Mouse (Mus musculus): ENCODE results near the gene Zfp729a.

The Zfp729a gene

DNA sequence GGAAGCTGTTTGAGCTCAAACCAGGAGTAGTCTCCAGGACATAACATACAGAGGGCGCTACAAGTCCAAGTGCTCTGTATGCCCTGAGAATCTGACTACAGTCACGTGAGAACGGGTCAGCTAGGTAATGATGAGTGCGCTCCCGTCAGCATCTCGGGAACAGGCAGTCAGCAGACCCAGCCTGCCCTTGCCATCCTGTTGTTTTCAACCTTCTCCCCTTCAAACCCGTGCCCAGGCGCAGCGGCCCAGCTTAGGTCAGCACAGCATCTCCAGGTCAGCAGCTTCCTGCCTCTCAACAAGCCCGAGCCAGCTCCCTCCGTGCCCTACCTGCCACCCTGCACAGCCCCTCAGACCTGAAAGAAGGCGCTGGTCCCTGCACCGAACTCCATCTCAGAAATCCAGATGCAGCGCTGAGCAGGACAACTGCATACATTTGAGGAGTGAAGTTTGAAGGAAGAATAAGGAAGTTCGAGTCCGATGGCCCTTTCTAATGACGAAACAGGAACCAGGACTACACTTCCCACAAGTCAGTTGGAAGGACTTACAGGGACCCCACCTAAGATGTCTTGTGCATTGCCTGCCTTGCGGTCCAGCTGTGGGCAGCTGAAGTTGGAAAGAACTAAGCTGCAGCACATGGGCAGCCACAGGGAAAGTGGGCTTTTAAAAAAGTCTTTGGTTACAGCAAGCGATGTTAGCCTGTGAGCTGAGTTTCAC, at the start of gene Zfp729a, which contains the start of gene Gm49345:
Gene Zfp729a (minus strand): TSS at position 498 of the 714 bp plus-strand sequence.
Gene Gm49345 (minus strand): TSS at position 476 of the 714 bp plus-strand sequence.
- in situ Hi-C loops (cut with MboI; ENCODE audit: low pct_unique_long_range_greater_than_20kb in 1 of 2, low sequenced_read_pairs in 2 of 2, unreplicated experiment in 1 of 2) = loop anchor here in 1 of 2 experiments (10.0 kb wide), 1 partner anchor 47 kb away; the partner anchor contains the start of gene Zfp738

DNA sequence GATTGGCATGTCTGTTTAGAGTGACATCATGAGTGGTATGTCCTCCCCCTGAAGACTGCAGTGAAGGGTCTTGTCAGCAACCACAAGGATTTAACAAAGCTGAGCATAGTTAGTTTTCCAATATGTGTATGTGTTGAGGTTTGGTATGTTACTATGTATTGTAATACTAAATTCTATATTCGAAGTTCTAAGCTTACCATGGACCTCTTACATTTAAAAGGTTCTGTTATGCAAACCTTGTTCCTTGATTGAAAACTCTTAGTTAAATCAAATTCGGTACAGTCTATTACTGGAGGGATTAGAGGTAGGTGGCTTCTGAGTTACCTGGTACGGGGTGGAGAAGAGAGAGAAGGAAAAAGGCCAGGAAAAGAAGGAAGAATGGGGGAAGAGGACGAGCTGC, 49.4 kb upstream of the Zfp729a start, which contains the start of gene Zfp738:
Gene Zfp738 (minus strand): TSS at position 101 of the 400 bp plus-strand sequence.
- in situ Hi-C loops (cut with MboI; ENCODE audit: low pct_unique_long_range_greater_than_20kb in 1 of 2, low sequenced_read_pairs in 2 of 2, unreplicated experiment in 1 of 2) = loop anchor here in 1 of 2 experiments (10.0 kb wide), 1 partner anchor 52 kb away; the partner anchor contains the start of genes Gm49345 and Zfp729a

- in situ Hi-C loops (cut with MboI; ENCODE audit: low pct_unique_long_range_greater_than_20kb in 1 of 2, low sequenced_read_pairs in 2 of 2, unreplicated experiment in 1 of 2) = loop anchor here in 1 of 2 experiments (10.0 kb wide), 1 partner anchor 49 kb away; the partner anchor contains the start of genes Gm49345 and Zfp729a
Observed at GRCm38 (mm10) chr13:67683841-67684240, 46.2 kb upstream of the Zfp729a start.

DNA sequence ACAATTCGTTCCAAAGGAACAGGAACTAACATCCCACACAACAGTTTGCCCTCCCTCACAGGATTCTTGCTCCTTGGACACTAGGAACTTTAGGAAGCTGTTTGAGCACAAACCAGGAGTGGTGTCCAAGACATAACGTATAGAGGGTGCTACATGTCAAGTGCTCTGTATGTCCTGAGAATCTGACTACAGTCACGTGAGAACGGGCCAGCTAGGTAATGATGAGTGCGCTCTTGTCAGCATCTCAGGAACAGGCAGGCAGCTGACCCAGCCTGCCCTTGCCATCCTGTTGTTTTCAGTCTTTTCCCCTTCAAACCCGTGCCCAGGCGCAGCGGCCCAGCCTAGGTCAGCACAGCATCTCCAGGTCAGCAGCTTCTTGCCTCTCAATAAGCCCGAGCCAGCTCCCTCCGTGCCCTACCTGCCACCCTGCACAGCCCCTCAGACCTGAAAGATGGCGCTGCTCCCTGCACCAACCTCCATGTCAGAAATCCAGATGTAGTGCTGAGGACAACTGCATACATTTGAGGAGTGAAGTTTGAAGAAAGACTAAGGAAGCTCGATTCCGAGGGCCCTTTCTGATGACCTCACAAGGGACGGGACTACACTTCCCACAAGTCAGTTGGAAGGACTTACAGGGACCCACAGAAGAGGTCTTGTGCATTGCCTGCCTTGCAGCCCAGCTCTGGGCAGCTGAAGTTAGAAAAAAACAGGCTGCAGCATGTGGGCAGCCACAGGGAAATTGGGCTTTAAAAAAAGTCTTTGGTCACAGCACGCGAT, 45.6 kb upstream of the Zfp729a start:
- in situ Hi-C loops (cut with MboI; ENCODE audit: low pct_unique_long_range_greater_than_20kb in 1 of 2, low sequenced_read_pairs in 2 of 2, unreplicated experiment in 1 of 2) = loop anchor here in 1 of 2 experiments (10.0 kb wide), 1 partner anchor 48 kb away; the partner anchor contains the start of genes Gm49345 and Zfp729a

GRCm38 (mm10) chr13:67674902-67675301, 37.3 kb upstream of the Zfp729a start:
- in situ Hi-C loops (cut with MboI; ENCODE audit: low pct_unique_long_range_greater_than_20kb in 1 of 2, low sequenced_read_pairs in 2 of 2, unreplicated experiment in 1 of 2) = loop anchor here in 1 of 2 experiments (5.0 kb wide), 1 partner anchor 78 kb away; no protein-coding TSS in a partner anchor

GRCm38 (mm10) chr13:67652496-67652895, 14.9 kb upstream of the Zfp729a start:
- in situ Hi-C loops (cut with MboI; ENCODE audit: low pct_unique_long_range_greater_than_20kb in 1 of 2, low sequenced_read_pairs in 2 of 2, unreplicated experiment in 1 of 2) = no loop called here

DNA sequence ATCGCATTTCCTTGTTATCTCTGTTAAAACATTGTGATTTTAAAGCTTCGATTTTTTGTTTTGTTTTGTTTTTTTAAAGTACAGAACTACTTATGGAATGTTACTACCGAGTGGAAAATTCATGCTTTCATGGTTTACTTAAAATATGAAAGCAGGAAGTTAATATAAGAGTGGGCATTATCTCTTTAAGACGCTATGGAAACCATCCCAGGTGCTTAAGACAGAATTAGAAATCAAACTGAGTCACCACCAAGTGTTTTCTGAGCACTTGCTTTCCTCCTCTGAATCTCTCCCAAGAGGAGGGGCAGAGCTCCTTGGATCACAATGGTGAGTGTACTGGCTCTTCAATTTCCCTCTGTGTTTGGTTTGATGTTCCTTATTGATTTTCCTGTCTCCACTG, 27.5 kb downstream of the Zfp729a start:
- in situ Hi-C loops (cut with MboI; ENCODE audit: low pct_unique_long_range_greater_than_20kb in 1 of 2, low sequenced_read_pairs in 2 of 2, unreplicated experiment in 1 of 2) = no loop called here

GRCm38 (mm10) chr13:67609066-67609876, 28.3 kb downstream of the Zfp729a start, which contains the start of gene Zfp729b:
TSS of gene Zfp729b (minus strand) at chr13:67609707.
- in situ Hi-C loops (cut with MboI; ENCODE audit: low pct_unique_long_range_greater_than_20kb in 1 of 2, low sequenced_read_pairs in 2 of 2, unreplicated experiment in 1 of 2) = no loop called here

GRCm38 (mm10) chr13:67572591-67573189, 64.9 kb downstream of the Zfp729a start:
- in situ Hi-C loops (cut with MboI; ENCODE audit: low pct_unique_long_range_greater_than_20kb in 1 of 2, low sequenced_read_pairs in 2 of 2, unreplicated experiment in 1 of 2) = no loop called here
